Mouse (Mus musculus): ENCODE data around the gene Sox6.

DNA sequence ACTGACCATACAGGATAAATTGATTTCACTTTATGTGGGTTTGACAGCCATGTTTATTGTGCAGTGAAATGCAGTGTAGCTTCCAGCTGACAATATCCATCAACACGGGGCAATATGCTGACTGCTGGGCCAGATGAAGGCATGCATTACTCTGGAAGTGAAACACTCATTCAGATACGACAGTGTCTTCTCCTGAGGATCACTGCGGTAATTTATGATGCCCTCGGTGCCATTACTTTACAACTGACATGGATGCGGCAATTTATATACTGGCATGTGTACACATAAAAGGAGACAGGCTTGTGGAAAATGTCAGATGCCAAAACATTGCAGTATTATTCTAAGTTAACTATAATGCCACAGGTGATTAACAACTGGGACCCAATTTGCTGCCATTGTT is 546.9 kb downstream of the Sox6 start:
- TF ChIP-seq UBTF (IDR thresholded peaks at IDR 0.05; ENCODE audit: low read depth, low read length): no peak
- no peak for TF ChIP-seq NRF1 (IDR thresholded peaks at IDR 0.05; ENCODE audit: low read depth, low read length)
- TF ChIP-seq POLR2A (IDR thresholded peaks at IDR 0.05; ENCODE audit: low read depth, low read length): no peak
- no peak for TF ChIP-seq ZC3H11A (IDR thresholded peaks at IDR 0.05; ENCODE audit: low read depth, low read length)
